Mouse (Mus musculus) ES-E14 (cell line): ENCODE measurements around the gene Bace1. TPM values are rescaled to one million over a fixed set of nuclear protein-coding genes. Genes with fewer than 3 reads are reported as not detected.

Experiments
- DNase-seq: peaks from one replicate; pipeline ENCODE4 v3.0.0-alpha.2; 2013; ENCODE audit warnings: low read depth, low spot score
- H3K27ac ChIP-seq: 2 replicates; pipeline ENCODE4 v1.5.1; 2012; ENCODE audit warnings: low read depth, mild to moderate bottlenecking, low read length, moderate library complexity, mixed read lengths; ENCODE audit not compliant: poor library complexity, insufficient read depth, severe bottlenecking
- H3K36me3 ChIP-seq: 2 replicates; pipeline ENCODE4 v1.6.1; 2012; ENCODE audit warnings: mild to moderate bottlenecking, low read length, moderate library complexity, mixed read lengths; ENCODE audit not compliant: control insufficient read depth, poor library complexity, insufficient read depth, severe bottlenecking
- H3K4me1 ChIP-seq, 2 experiments: fragments of 150-350 bp in 1 of 2; sonication (generic) in 1 of 2; 2 replicates each; pipeline ENCODE4 v1.6.1; 2012; ENCODE audit warnings: low read length in 2 of 2, mild to moderate bottlenecking in 1 of 2, mixed read lengths in 1 of 2; ENCODE audit not compliant: control insufficient read depth in 2 of 2, insufficient read depth in 2 of 2, poor library complexity in 1 of 2
- H3K4me3 ChIP-seq, 2 experiments: fragments of 150-350 bp in 1 of 2; sonication (generic) in 1 of 2; 2 replicates each; pipeline ENCODE4 v1.5.1; 2012; ENCODE audit warnings: low read length in 2 of 2, low read depth in 1 of 2, mild to moderate bottlenecking in 1 of 2, mixed read lengths in 1 of 2; ENCODE audit not compliant: insufficient read depth in 1 of 2, poor library complexity in 1 of 2, severe bottlenecking in 1 of 2
- H3K9ac ChIP-seq: 2 replicates; pipeline ENCODE4 v1.6.1; 2012; ENCODE audit warnings: low read depth, mild to moderate bottlenecking, low read length, mixed read lengths; ENCODE audit not compliant: poor library complexity, insufficient read depth, severe bottlenecking
- H3K9me3 ChIP-seq: fragments of 150-350 bp; sonication (generic); 2 replicates; pipeline ENCODE4 v1.6.1; 2012; ENCODE audit warnings: low read depth, mild to moderate bottlenecking, low read length; ENCODE audit not compliant: control insufficient read depth, insufficient read depth
- CHD2 ChIP-seq: IDR thresholded peaks from 2 replicates; pipeline ENCODE4 v1.6.1; 2014; ENCODE audit warnings: mild to moderate bottlenecking, low read depth, low read length, inconsistent platforms
- HCFC1 ChIP-seq: IDR thresholded peaks from 2 replicates; pipeline ENCODE4 v1.6.1; 2012; ENCODE audit warnings: low read length, inconsistent platforms, borderline replicate concordance; ENCODE audit not compliant: insufficient read depth
- MAFK ChIP-seq: IDR thresholded peaks from 2 replicates; pipeline ENCODE4 v1.6.1; 2014; ENCODE audit warnings: mild to moderate bottlenecking, low read depth, low read length, inconsistent platforms; ENCODE audit not compliant: insufficient read depth
- ZC3H11A ChIP-seq: IDR thresholded peaks from 2 replicates; pipeline ENCODE4 v1.6.1; 2012; ENCODE audit warnings: low read depth, mild to moderate bottlenecking, inconsistent platforms, low read length, borderline replicate concordance
- ZNF384 ChIP-seq: IDR thresholded peaks from 2 replicates; pipeline ENCODE4 v1.6.1; 2012; ENCODE audit warnings: low read depth, low read length, inconsistent platforms
- in situ Hi-C, 2 experiments: fragments of 600-800 bp; cut with MboI; formaldehyde crosslinking; loops; one replicate each; pipeline ENCODE4 v1.15.1; 2025; ENCODE audit warnings: low sequenced_read_pairs in 2 of 2, inconsistent platforms in 1 of 2; ENCODE audit not compliant: unreplicated experiment in 2 of 2
- total RNA-seq: library from RNA; depleted of rRNA; stranded (reverse); fragments of 300-350 nt; gene quantifications from 2 replicates; pipeline ENCODE4 v1.2.3, GENCODE M21; 2012

Bace1 gene
- total RNA-seq, 1 experiment = 13.7 TPM

- peak overlapping the region in 1 of 2 experiments; percentile 85; a peak in 2 of 4 replicates for H3K4me3 ChIP-seq
- TF ChIP-seq MAFK (no peak), HCFC1 (no peak), ZNF384 (peak; percentile 80), ZC3H11A (peak; percentile 61; the same call in 1 of the 2 replicates), CHD2 (no peak)
- in situ Hi-C loops = no loop called here
- no peaks in the 10 kb centered on the region for H3K36me3 ChIP-seq
- H3K4me1 ChIP-seq = no peaks in the 10 kb centered on the region; a peak in 1 of 4 replicates
- H3K9me3 ChIP-seq = no peaks in the 10 kb centered on the region
- H3K9ac ChIP-seq = no peak overlapping the region
- peak; percentile 94 for DNase-seq
- H3K27ac ChIP-seq = no peak overlapping the region
These were observed 9.3 kb upstream of the Bace1 start for GRCm38 (mm10) chr9:45829107-45829506.

- Histone ChIP-seq H3K4me3 (no peak overlapping the region), H3K9ac (no peak overlapping the region), H3K4me1 (no peaks in the 10 kb centered on the region; a peak in 1 of 4 replicates), H3K9me3 (no peaks in the 10 kb centered on the region), H3K36me3 (no peaks in the 10 kb centered on the region), H3K27ac (no peak overlapping the region)
- in situ Hi-C loops = no loop called here
- TF ChIP-seq MAFK (no peak), ZC3H11A (no peak), CHD2 (no peak), HCFC1 (no peak), ZNF384 (no peak)
- no peak for DNase-seq
These were observed 5.5 kb upstream of the Bace1 start for GRCm38 (mm10) chr9:45832898-45833297.

- H3K9me3 ChIP-seq = no peaks in the 10 kb centered on the region
- H3K36me3 ChIP-seq = no peaks in the 10 kb centered on the region
- no peak overlapping the region for H3K27ac ChIP-seq
- no peaks in the 10 kb centered on the region; a peak in 1 of 4 replicates for H3K4me1 ChIP-seq
- H3K9ac ChIP-seq = no peak overlapping the region
- no peak overlapping the region for H3K4me3 ChIP-seq
- in situ Hi-C loops = no loop called here
- no peak for DNase-seq
- TF ChIP-seq CHD2 = no peak
- TF ChIP-seq MAFK = no peak
- no peak for TF ChIP-seq ZNF384
- no peak for TF ChIP-seq HCFC1
- TF ChIP-seq ZC3H11A = no peak
These were observed 4.9 kb upstream of the Bace1 start for GRCm38 (mm10) chr9:45833461-45833860.

- Histone ChIP-seq H3K9me3 (no peaks in the 10 kb centered on the region), H3K27ac (no peak overlapping the region), H3K4me1 (peaks cover 12 to 31% of the 10 kb centered on the region in 2 experiments; a peak in 3 of 4 replicates), H3K4me3 (peak overlapping the region in 1 of 2 experiments; percentile 76; a peak in 2 of 4 replicates), H3K9ac (no peak overlapping the region), H3K36me3 (no peaks in the 10 kb centered on the region)
- in situ Hi-C loops = no loop called here
- no peak for DNase-seq
- TF ChIP-seq ZNF384 (no peak), HCFC1 (no peak), MAFK (no peak)
These were observed 329 bp upstream of the Bace1 start for GRCm38 (mm10) chr9:45838069-45838433.
